11 mouse cellular contexts compared by ENCODE assay signal in the genomic region with DNA sequence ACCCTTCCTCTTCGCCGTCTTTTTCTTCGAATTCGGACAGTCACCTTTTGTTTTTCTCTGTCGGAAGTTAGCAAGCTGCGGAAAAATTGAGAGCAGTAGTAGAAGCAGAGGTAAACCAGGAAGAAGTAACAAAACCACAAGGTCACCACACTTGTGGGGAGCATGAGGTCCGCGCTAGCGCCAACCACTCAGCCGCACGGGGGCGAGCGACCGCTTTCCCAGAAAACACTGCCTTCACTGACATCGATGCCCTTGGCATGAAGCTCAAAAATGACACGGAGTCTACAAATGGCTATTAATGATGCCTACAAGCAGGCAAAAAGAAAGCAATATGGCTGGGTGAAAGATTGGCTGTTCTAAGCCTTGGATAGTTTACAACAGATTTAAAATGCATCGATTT. TPM values are rescaled to one million over a fixed set of nuclear protein-coding genes. Genes with fewer than 3 reads are reported as not detected.
DNase-seq lines count a peak whose midpoint lies in the region; ATAC-seq and TF ChIP-seq lines count a peak whose summit lies in the region.
"Had no signal": no experiment of that assay in that cellular context is flagged by ENCODE, and none has a peak within 500 bp of the region (broad histone marks: within the 10 kb centered on the region; RNA-seq: fewer than 3 reads in every experiment).

Gene AC141477.1 (minus strand): TSS at position 164 of the 400 bp plus-strand sequence.

- 93% methylated on average over 17 of the region's 17 CpGs for WGBS in heart, embryonic 13.5 days
- WGBS in neural tube, embryonic 11.5 days = 95% methylated on average over 17 of the region's 17 CpGs
- 95% methylated on average over 17 of the region's 17 CpGs for WGBS in neural tube, embryonic 15.5 days

- H3K4me3 ChIP-seq in heart, embryonic 13.5 days = peak within 1 kb of the TSS; percentile 93
- no peak within 1 kb of the TSS for H3K4me3 ChIP-seq in neural tube, embryonic 11.5 days (ENCODE audit: low read depth, low read length)
- no peak within 1 kb of the TSS for H3K4me3 ChIP-seq in neural tube, embryonic 15.5 days (replicated peaks)
- no peak within 1 kb of the TSS for H3K4me3 ChIP-seq in embryonic fibroblast, embryonic 13.5 days (ENCODE audit: insufficient read depth, low read length)
- H3K4me3 ChIP-seq in myocyte = peak within 1 kb of the TSS; percentile 82

- ATAC-seq in heart, embryonic 13.5 days (ENCODE audit: extremely low read depth, insufficient number of reproducible peaks, low FRiP score, low TSS enrichment) = no peak
- no peak for ATAC-seq in neural tube, embryonic 11.5 days (ENCODE audit: insufficient read depth, low FRiP score, low TSS enrichment)
- ATAC-seq in neural tube, embryonic 15.5 days (ENCODE audit: low FRiP score) = no peak

- no peak for DNase-seq in heart, adult 9 months (ENCODE audit: low spot score in 2 of 2)
- DNase-seq in neural tube, embryonic 11.5 days (ENCODE audit: low spot score) = no peak
- DNase-seq in gastrocnemius, postnatal 14 days = no peak
- no peak for DNase-seq in kidney, adult 9 months

- intact Hi-C loops in gastrocnemius, postnatal 14 days (cut with DNase I; ENCODE audit: low total_unique reads) = no loop called here

- H3K79me2 ChIP-seq in myocyte (ENCODE audit: control insufficient read depth, insufficient read depth) = peaks cover 18% of the 10 kb centered on the region

- H3K27me3 ChIP-seq in heart, embryonic 13.5 days (replicated peaks) = no peaks in the 10 kb centered on the region
- no peaks in the 10 kb centered on the region for H3K27me3 ChIP-seq in neural tube, embryonic 11.5 days (ENCODE audit: control insufficient read depth, insufficient read depth, low read length)
- no peaks in the 10 kb centered on the region for H3K27me3 ChIP-seq in neural tube, embryonic 15.5 days (replicated peaks)
- no peaks in the 10 kb centered on the region for H3K27me3 ChIP-seq in myocyte (ENCODE audit: control insufficient read depth, insufficient read depth, insufficient read length)

- TF ChIP-seq POLR2A in embryonic fibroblast, embryonic 13.5 days (IDR thresholded peaks at IDR 0.05; ENCODE audit: low read depth, low read length) = no peak
- no peak for TF ChIP-seq POLR2A in myocyte (IDR thresholded peaks at IDR 0.05; ENCODE audit: insufficient read length, low read depth)

- peak within 1 kb of the TSS; percentile 93; the same call in 1 of the 2 replicates for H3K9ac ChIP-seq in heart, embryonic 13.5 days
- H3K9ac ChIP-seq in neural tube, embryonic 11.5 days (ENCODE audit: low read length) = no peak within 1 kb of the TSS
- no peak within 1 kb of the TSS for H3K9ac ChIP-seq in neural tube, embryonic 15.5 days (replicated peaks)

- no peak for TF ChIP-seq CTCF in embryonic fibroblast, embryonic 13.5 days (IDR thresholded peaks at IDR 0.05; ENCODE audit: borderline replicate concordance, insufficient read depth, low read length)

- H3K4me1 ChIP-seq in heart, embryonic 13.5 days = peaks cover 22% of the 10 kb centered on the region
- peaks cover 2% of the 10 kb centered on the region; the same call in 1 of the 2 replicates for H3K4me1 ChIP-seq in neural tube, embryonic 11.5 days (ENCODE audit: control insufficient read depth, insufficient read depth, low read length)
- H3K4me1 ChIP-seq in neural tube, embryonic 15.5 days = peaks cover 22% of the 10 kb centered on the region
- H3K4me1 ChIP-seq in embryonic fibroblast, embryonic 13.5 days (ENCODE audit: control insufficient read depth, insufficient read depth, low read length) = no peaks in the 10 kb centered on the region

- H3K9me3 ChIP-seq in heart, embryonic 13.5 days = no peaks in the 10 kb centered on the region
- no peaks in the 10 kb centered on the region for H3K9me3 ChIP-seq in neural tube, embryonic 11.5 days (ENCODE audit: control insufficient read depth, low read length)
- H3K9me3 ChIP-seq in neural tube, embryonic 15.5 days (replicated peaks) = no peaks in the 10 kb centered on the region

- H3K36me3 ChIP-seq in heart, embryonic 13.5 days = peaks cover 54% of the 10 kb centered on the region
- peaks cover 10% of the 10 kb centered on the region for H3K36me3 ChIP-seq in neural tube, embryonic 11.5 days (ENCODE audit: control insufficient read depth, insufficient read depth, low read length)
- peaks cover 47% of the 10 kb centered on the region for H3K36me3 ChIP-seq in neural tube, embryonic 15.5 days
- H3K36me3 ChIP-seq in myocyte (ENCODE audit: control insufficient read depth, insufficient read depth) = peaks cover 15% of the 10 kb centered on the region

- no peak within 1 kb of the TSS for H3K27ac ChIP-seq in heart, embryonic 13.5 days (replicated peaks)
- H3K27ac ChIP-seq in neural tube, embryonic 11.5 days (ENCODE audit: low read depth, low read length) = no peak within 1 kb of the TSS
- H3K27ac ChIP-seq in neural tube, embryonic 15.5 days (replicated peaks) = no peak within 1 kb of the TSS
- no peak within 1 kb of the TSS for H3K27ac ChIP-seq in embryonic fibroblast, embryonic 13.5 days (ENCODE audit: insufficient read depth, low read length)

- no peak within 1 kb of the TSS for H3ac ChIP-seq in myocyte (ENCODE audit: control insufficient read depth, insufficient read length)

- peak within 1 kb of the TSS; percentile 86 for H3K4me2 ChIP-seq in heart, embryonic 13.5 days
- H3K4me2 ChIP-seq in neural tube, embryonic 11.5 days (ENCODE audit: low read depth) = peak within 1 kb of the TSS; percentile 75; the same call in 1 of the 2 replicates
- no peak within 1 kb of the TSS for H3K4me2 ChIP-seq in neural tube, embryonic 15.5 days
- H3K4me2 ChIP-seq in myocyte (ENCODE audit: low read depth) = peak within 1 kb of the TSS; percentile 78

TF ChIP-seq in myocyte, 11 proteins besides CTCF, POLR2A, EP300 and RAD21:
- TF ChIP-seq SRF (IDR thresholded peaks at IDR 0.05; ENCODE audit: control insufficient read depth, insufficient read length, low read depth) (no peak), MAX (IDR thresholded peaks at IDR 0.05; ENCODE audit: low read depth) (no peak), MYOG (IDR thresholded peaks at IDR 0.05; ENCODE audit: control insufficient read depth in 1 of 3, insufficient read depth in 1 of 3, insufficient read length in 2 of 3, low read depth in 2 of 3) (no peak), USF1 (IDR thresholded peaks at IDR 0.05; ENCODE audit: low read depth) (no peak), POLR2AphosphoS2 (IDR thresholded peaks at IDR 0.05; ENCODE audit: insufficient read length, low read depth) (no peak), TCF3 (IDR thresholded peaks at IDR 0.05; ENCODE audit: insufficient read length, low read depth) (no peak), MYOD1 (IDR thresholded peaks at IDR 0.05; ENCODE audit: control insufficient read depth in 1 of 3, insufficient read length in 2 of 3, low read depth in 2 of 3) (no peak), CEBPB (IDR thresholded peaks at IDR 0.05; ENCODE audit: insufficient read depth, poor library complexity, severe bottlenecking) (no peak), TCF12 (IDR thresholded peaks at IDR 0.05; ENCODE audit: insufficient read depth, poor library complexity, severe bottlenecking) (no peak), REST (IDR thresholded peaks at IDR 0.05; ENCODE audit: insufficient read depth, insufficient read length) (no peak), E2F4 (IDR thresholded peaks at IDR 0.05; ENCODE audit: insufficient read depth) (no peak)

RNA-seq across cellular contexts. Expression of gene AC141477.1, which starts in this region (rescaled TPM):
- 1.8 TPM in 1 of 2 replicates, not detected in the other for polyA plus RNA-seq in heart, embryonic 13.5 days (2015; fragmentation: Nextera tagmentation; extraction: Ambion mirVana)
- not detected in 2 replicates for polyA plus RNA-seq in neural tube, embryonic 11.5 days (2014; fragmentation: Nextera tagmentation; extraction: Ambion mirVana)
- polyA plus RNA-seq in neural tube, embryonic 15.5 days (2015; fragmentation: Nextera tagmentation; extraction: Ambion mirVana) = not detected in 2 replicates
- polyA plus RNA-seq in embryonic fibroblast, embryonic 13.5 days (2011; ENCODE audit: insufficient read length, low read depth, missing spikeins) = 10.1 and 16.2 TPM in 2 replicates
- not detected for polyA plus RNA-seq in myocyte (2012; fragmentation: generic; extraction: Trizol)
- total RNA-seq in gastrocnemius, postnatal 14 days (2021) = not detected
- total RNA-seq: left cerebral cortex, adult 8-10 months had no signal
- polyA plus RNA-seq: intestine, embryonic 14.5 days; neural tube, embryonic 14.5 days had no signal

Comparison
In these comparisons a context has a peak if more than half of its experiments do, and no peak if none do; other contexts are left out.
1. H3K4me3 ChIP-seq: peak in heart, embryonic 13.5 days (single experiment) and myocyte (single experiment); none in neural tube, embryonic 11.5 days (single experiment), neural tube, embryonic 15.5 days (single experiment) and embryonic fibroblast, embryonic 13.5 days (single experiment).